Comparison of ENCODE assay signal across 13 mouse cellular contexts in the genomic region with DNA sequence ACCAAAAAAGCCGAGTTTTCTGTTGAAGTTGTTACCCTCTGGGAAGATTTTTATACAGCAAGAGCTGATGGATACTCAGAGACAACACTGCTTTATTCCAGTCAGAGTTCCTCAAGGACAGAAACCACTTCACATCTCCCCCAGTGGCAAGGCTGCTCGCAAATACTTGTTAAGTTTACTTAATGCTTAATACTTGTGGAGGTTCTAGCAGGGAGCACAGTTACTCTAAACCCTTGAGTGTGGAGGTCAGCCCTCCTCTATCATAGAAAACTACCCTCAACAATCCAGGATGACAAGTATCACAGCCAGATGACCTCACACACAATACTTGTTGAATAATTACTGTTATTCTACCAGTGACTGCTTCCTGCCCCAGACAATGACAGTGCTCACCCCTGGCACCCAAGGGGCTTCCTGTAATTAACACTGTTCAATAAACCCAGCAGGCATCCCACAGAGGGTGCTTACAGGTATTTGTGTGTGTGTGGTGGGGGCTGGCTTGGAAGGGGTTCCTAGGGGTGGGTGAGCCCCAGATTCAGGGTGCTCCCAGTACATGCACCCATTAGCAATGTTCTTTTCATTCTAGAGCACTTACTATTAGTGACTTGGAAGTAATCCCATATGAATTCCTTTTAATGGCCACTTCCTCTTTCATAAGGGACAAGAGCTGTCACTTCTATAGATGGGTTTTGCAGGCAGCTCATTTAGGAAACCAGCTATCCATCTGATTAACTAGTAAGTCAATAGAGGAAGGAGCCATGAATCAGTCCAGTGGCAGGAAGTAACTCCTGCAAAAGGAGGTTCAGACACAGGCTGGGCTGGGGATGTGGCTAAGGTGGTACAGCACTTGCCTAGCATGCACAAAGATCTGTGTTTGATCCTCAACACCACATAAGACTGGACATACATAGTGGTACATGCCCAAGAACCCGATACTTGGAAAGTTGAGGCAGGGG. TPM values are rescaled to one million over a fixed set of nuclear protein-coding genes. Genes with fewer than 3 reads are reported as not detected.
DNase-seq lines count a peak whose midpoint lies in the region; ATAC-seq and TF ChIP-seq lines count a peak whose summit lies in the region.
"Had no signal": no experiment of that assay in that cellular context is flagged by ENCODE, and none has a peak within 500 bp of the region (broad histone marks: within the 10 kb centered on the region; RNA-seq: fewer than 3 reads in every experiment).

No protein-coding gene starts in this region.

- peaks cover 27% of the 10 kb centered on the region for H3K4me1 ChIP-seq in heart, embryonic 15.5 days (replicated peaks)
- H3K4me1 ChIP-seq in lung, embryonic 14.5 days (ENCODE audit: insufficient read depth) = peaks cover 11% of the 10 kb centered on the region
- H3K4me1 ChIP-seq in hindbrain, embryonic 13.5 days (replicated peaks) = no peaks in the 10 kb centered on the region

- no peak for ATAC-seq in heart, embryonic 15.5 days (replicated peaks; ENCODE audit: insufficient number of reproducible peaks, insufficient read depth, low FRiP score, low read depth)
- peak; percentile 43 for ATAC-seq in lung, embryonic 14.5 days (ENCODE audit: insufficient read depth)
- ATAC-seq in granulocyte monocyte progenitor cell, adult 5-6 weeks (replicated peaks; ENCODE audit: poor library complexity, severe bottlenecking) = peak; percentile 78
- ATAC-seq in megakaryocyte, adult 5-6 weeks (ENCODE audit: poor library complexity, severe bottlenecking) = peak; percentile 21; the same call in 1 of the 2 replicates
- no peak for ATAC-seq in hindbrain, embryonic 13.5 days (ENCODE audit: low FRiP score)
- ATAC-seq: forebrain, postnatal 0 days had no signal

- no peaks in the 10 kb centered on the region for H3K9me3 ChIP-seq in heart, embryonic 15.5 days (replicated peaks)
- no peaks in the 10 kb centered on the region for H3K9me3 ChIP-seq in lung, embryonic 14.5 days (ENCODE audit: low read depth, low read length)
- H3K9me3 ChIP-seq in hindbrain, embryonic 13.5 days = no peaks in the 10 kb centered on the region

- H3K27ac ChIP-seq in heart, embryonic 15.5 days = peak overlapping the region; percentile 25
- peak overlapping the region; percentile 81 for H3K27ac ChIP-seq in lung, embryonic 14.5 days (ENCODE audit: low read depth)
- H3K27ac ChIP-seq in hindbrain, embryonic 13.5 days = no peak overlapping the region
- H3K27ac ChIP-seq: gastrocnemius, adult 2 months; macrophage had no signal

- WGBS in heart, embryonic 15.5 days = 56% methylated on average over 3 of the region's 3 CpGs
- WGBS in lung, embryonic 14.5 days = 57% methylated on average over 3 of the region's 3 CpGs
- 79% methylated on average over 3 of the region's 3 CpGs for WGBS in hindbrain, embryonic 13.5 days

- intact Hi-C loops in heart, postnatal 36 days (cut with DNase I) = no loop called here

- DNase-seq in heart, postnatal 36 days = no peak
- DNase-seq in lung, embryonic 14.5 days = no peak
- no peak for DNase-seq in lung, postnatal 4 days
- DNase-seq in natural killer cell, adult 2 months (ENCODE audit: low spot score in 2 of 2) = no peak
- DNase-seq: cerebellum, adult 9-11 months; forebrain, postnatal 0 days; gastrocnemius, adult 2 months; midbrain, embryonic 14.5 days had no signal

- no peaks in the 10 kb centered on the region for H3K27me3 ChIP-seq in heart, embryonic 15.5 days
- no peaks in the 10 kb centered on the region for H3K27me3 ChIP-seq in lung, embryonic 14.5 days (ENCODE audit: insufficient read depth, low read length)
- no peaks in the 10 kb centered on the region for H3K27me3 ChIP-seq in hindbrain, embryonic 13.5 days

- no peaks in the 10 kb centered on the region for H3K36me3 ChIP-seq in heart, embryonic 15.5 days
- H3K36me3 ChIP-seq in lung, embryonic 14.5 days (ENCODE audit: insufficient read depth) = no peaks in the 10 kb centered on the region
- no peaks in the 10 kb centered on the region for H3K36me3 ChIP-seq in hindbrain, embryonic 13.5 days

- H3K4me3 ChIP-seq in heart, embryonic 15.5 days = no peak overlapping the region
- H3K4me3 ChIP-seq in lung, embryonic 14.5 days (ENCODE audit: low read depth, low read length) = no peak overlapping the region
- H3K4me3 ChIP-seq in hindbrain, embryonic 13.5 days = no peak overlapping the region
- H3K4me3 ChIP-seq: gastrocnemius, adult 2 months had no signal

- no peak overlapping the region for H3K9ac ChIP-seq in heart, embryonic 15.5 days
- no peak overlapping the region; the same call in 1 of the 2 replicates for H3K9ac ChIP-seq in lung, embryonic 14.5 days
- no peak overlapping the region for H3K9ac ChIP-seq in hindbrain, embryonic 13.5 days
- H3K9ac ChIP-seq: forebrain, postnatal 0 days had no signal

- TF ChIP-seq CTCF in lung, embryonic 14.5 days (IDR thresholded peaks at IDR 0.05; ENCODE audit: low read depth) = no peak

- H3K4me2 ChIP-seq in heart, embryonic 15.5 days = no peak overlapping the region
- peak overlapping the region; percentile 25; the same call in 1 of the 2 replicates for H3K4me2 ChIP-seq in lung, embryonic 14.5 days
- H3K4me2 ChIP-seq in hindbrain, embryonic 13.5 days = no peak overlapping the region

RNA-seq across cellular contexts. Expression of a gene that starts 13.3 kb away (rescaled TPM):
- 44.6 and 49.1 TPM in 2 replicates for polyA plus RNA-seq in heart, embryonic 15.5 days (2015; fragmentation: Nextera tagmentation; extraction: Ambion mirVana)
- total RNA-seq in heart, postnatal 36 days (2021) = 10 to 100 TPM; 42.0 to 49.2 TPM
- 38.3 and 44.6 TPM in 2 replicates for polyA plus RNA-seq in lung, embryonic 14.5 days (2014; fragmentation: Nextera tagmentation; extraction: Ambion mirVana)
- not detected in 2 replicates for total RNA-seq in granulocyte monocyte progenitor cell, adult 5-6 weeks (2014; fragmentation: Nextera tagmentation)
- total RNA-seq in granulocyte monocyte progenitor cell, adult 5-6 weeks (2017) = not detected in 2 replicates
- total RNA-seq in megakaryocyte, adult 5-6 weeks (2015) = not detected in 2 replicates
- 0.07 and 0.33 TPM in 2 replicates for total RNA-seq in megakaryocyte, adult 5-6 weeks (2017)
- polyA plus RNA-seq in hindbrain, embryonic 13.5 days (2015; fragmentation: Nextera tagmentation; extraction: Ambion mirVana) = 7.4 and 7.8 TPM in 2 replicates

Comparison
In these comparisons a context has a peak if more than half of its experiments do, and no peak if none do; other contexts are left out.
1. ATAC-seq: peak in lung, embryonic 14.5 days (single experiment), granulocyte monocyte progenitor cell, adult 5-6 weeks (single experiment) and megakaryocyte, adult 5-6 weeks (single experiment); none in heart, embryonic 15.5 days (single experiment) and hindbrain, embryonic 13.5 days (single experiment).
2. RNA of a gene that starts 13.3 kb away (total RNA-seq): 42.0 to 49.2 TPM in heart, postnatal 36 days; 0.07 to 0.33 TPM in megakaryocyte, adult 5-6 weeks and not detected in granulocyte monocyte progenitor cell, adult 5-6 weeks; every median in the first group is over 10 times any median in the second.